In the genomic region with DNA sequence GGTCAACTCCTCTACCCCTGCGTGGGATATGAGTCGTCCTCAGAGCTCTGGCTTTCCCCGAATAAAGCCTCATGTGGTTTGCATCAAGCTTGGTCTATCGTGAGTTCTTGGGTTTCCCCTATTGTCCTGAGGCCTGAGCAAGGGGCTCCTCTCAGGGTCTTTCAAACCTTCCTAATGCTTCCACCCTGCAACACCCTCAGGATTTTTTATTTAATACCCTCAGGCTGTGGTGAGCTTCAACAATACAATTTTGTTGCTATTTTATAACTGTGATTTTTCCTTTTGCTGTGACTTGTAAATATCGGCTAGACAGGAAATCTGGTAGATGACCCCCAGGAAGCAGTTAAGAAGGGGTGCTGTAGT, we compare ENCODE assay signal across 8 mouse cellular contexts. TPM values are rescaled to one million over a fixed set of nuclear protein-coding genes. Genes with fewer than 3 reads are reported as not detected.
DNase-seq lines count a peak whose midpoint lies in the region; ATAC-seq and TF ChIP-seq lines count a peak whose summit lies in the region.
"Not testable (repeated sequence)": the region's sequence is repeated elsewhere in the genome, so short reads cannot be mapped to it uniquely, and the experiment has no call there.

No protein-coding gene starts in this region.

- not testable (repeated sequence) for H3K9ac ChIP-seq in embryonic facial prominence, embryonic 15.5 days; heart, embryonic 11.5 days (ENCODE audit: low read depth, low read length); kidney, embryonic 16.5 days (replicated peaks; ENCODE audit: low read length); liver, embryonic 11.5 days (ENCODE audit: low read depth, low read length); neural tube, embryonic 12.5 days
- 0 out of 2 replicates have a peak overlapping the region, but pooled peaks have one; percentile 28 for H3K9ac ChIP-seq in hindbrain, embryonic 14.5 days

- peak overlapping the region; percentile 80; the same call in 1 of the 2 replicates for H3K4me3 ChIP-seq in E14TG2a.4 (replicated peaks; ENCODE audit: low read length)
- peak overlapping the region; percentile 59 for H3K4me3 ChIP-seq in embryonic facial prominence, embryonic 15.5 days (replicated peaks)
- not testable (repeated sequence) for H3K4me3 ChIP-seq in heart, embryonic 11.5 days (ENCODE audit: low read depth, low read length); liver, embryonic 11.5 days (ENCODE audit: low read depth, low read length); neural tube, embryonic 12.5 days
- peak overlapping the region; percentile 55 for H3K4me3 ChIP-seq in hindbrain, embryonic 14.5 days (replicated peaks; ENCODE audit: low read length)
- peak overlapping the region; percentile 55 for H3K4me3 ChIP-seq in kidney, embryonic 16.5 days (ENCODE audit: low read length)
- peak overlapping the region; percentile 63 for H3K4me3 ChIP-seq in midbrain, embryonic 10.5 days

- not testable (repeated sequence) for TF ChIP-seq CTCF in E14TG2a.4 (conservative IDR thresholded peaks at IDR 0.05; ENCODE audit: low read length)

- H3K27ac ChIP-seq in embryonic facial prominence, embryonic 15.5 days (replicated peaks); heart, embryonic 11.5 days (ENCODE audit: low read depth, low read length); kidney, embryonic 16.5 days (ENCODE audit: low read length); liver, embryonic 11.5 days (ENCODE audit: low read depth, low read length); midbrain, embryonic 10.5 days (replicated peaks); neural tube, embryonic 12.5 days: not testable (repeated sequence)
- H3K27ac ChIP-seq in hindbrain, embryonic 14.5 days = peak overlapping the region; percentile 82; the same call in 1 of the 2 replicates

- 29% methylated on average over 5 of the region's 5 CpGs for WGBS in embryonic facial prominence, embryonic 15.5 days
- 64% methylated on average over 5 of the region's 5 CpGs for WGBS in heart, embryonic 11.5 days (ENCODE audit: insufficient replicate concordance)
- WGBS in hindbrain, embryonic 14.5 days = 51% methylated on average over 5 of the region's 5 CpGs
- WGBS in kidney, embryonic 16.5 days = 47% methylated on average over 5 of the region's 5 CpGs
- 62% methylated on average over 5 of the region's 5 CpGs for WGBS in liver, embryonic 11.5 days
- WGBS in midbrain, embryonic 10.5 days = 69% methylated on average over 5 of the region's 5 CpGs
- 62% methylated on average over 5 of the region's 5 CpGs for WGBS in neural tube, embryonic 12.5 days

- not testable (repeated sequence) for H3K9me3 ChIP-seq in E14TG2a.4 (ENCODE audit: low read length); embryonic facial prominence, embryonic 15.5 days (replicated peaks); heart, embryonic 11.5 days (replicated peaks; ENCODE audit: control insufficient read depth, low read length); hindbrain, embryonic 14.5 days (ENCODE audit: control insufficient read depth, low read length); kidney, embryonic 16.5 days (ENCODE audit: low read length); liver, embryonic 11.5 days (ENCODE audit: control insufficient read depth, low read length); midbrain, embryonic 10.5 days (replicated peaks); neural tube, embryonic 12.5 days

- H3K27me3 ChIP-seq in E14TG2a.4 (ENCODE audit: insufficient read depth, low read length) = peaks cover 13% of the 10 kb centered on the region
- not testable (repeated sequence) for H3K27me3 ChIP-seq in embryonic facial prominence, embryonic 15.5 days; heart, embryonic 11.5 days (ENCODE audit: control insufficient read depth, insufficient read depth, low read length); hindbrain, embryonic 14.5 days (ENCODE audit: control insufficient read depth, insufficient read depth, low read length); kidney, embryonic 16.5 days (ENCODE audit: insufficient read depth, low read length); liver, embryonic 11.5 days (replicated peaks; ENCODE audit: control insufficient read depth, insufficient read depth, low read length); midbrain, embryonic 10.5 days (ENCODE audit: low read depth, poor library complexity, severe bottlenecking); neural tube, embryonic 12.5 days (replicated peaks)

- ATAC-seq in embryonic facial prominence, embryonic 15.5 days (ENCODE audit: insufficient number of reproducible peaks, low FRiP score, low TSS enrichment, low read depth); heart, embryonic 11.5 days (replicated peaks; ENCODE audit: insufficient number of reproducible peaks, low FRiP score, low TSS enrichment); kidney, embryonic 16.5 days (ENCODE audit: low FRiP score, low TSS enrichment); liver, embryonic 11.5 days (replicated peaks; ENCODE audit: low FRiP score): not testable (repeated sequence)
- peak; percentile 34; the same call in 1 of the 2 replicates for ATAC-seq in hindbrain, embryonic 14.5 days (ENCODE audit: low FRiP score)
- ATAC-seq in neural tube, embryonic 12.5 days (ENCODE audit: low FRiP score, low read depth) = peak; percentile 45; the same call in 1 of the 2 replicates

- H3K36me3 ChIP-seq in E14TG2a.4 (ENCODE audit: insufficient read depth, low read length); embryonic facial prominence, embryonic 15.5 days; heart, embryonic 11.5 days (ENCODE audit: control insufficient read depth, insufficient read depth, low read length); hindbrain, embryonic 14.5 days (replicated peaks; ENCODE audit: control insufficient read depth, insufficient read depth); kidney, embryonic 16.5 days (ENCODE audit: insufficient read depth, low read length); liver, embryonic 11.5 days (ENCODE audit: control insufficient read depth, insufficient read depth, low read length); midbrain, embryonic 10.5 days; neural tube, embryonic 12.5 days: not testable (repeated sequence)

- peak overlapping the region; percentile 90 for H3K4me2 ChIP-seq in embryonic facial prominence, embryonic 15.5 days (replicated peaks)
- H3K4me2 ChIP-seq in heart, embryonic 11.5 days = peak overlapping the region; percentile 80
- H3K4me2 ChIP-seq in hindbrain, embryonic 14.5 days (replicated peaks) = peak overlapping the region; percentile 95
- H3K4me2 ChIP-seq in kidney, embryonic 16.5 days (replicated peaks; ENCODE audit: low read depth, low read length) = peak overlapping the region; percentile 81
- peak overlapping the region; percentile 72 for H3K4me2 ChIP-seq in liver, embryonic 11.5 days
- peak overlapping the region; percentile 81 for H3K4me2 ChIP-seq in neural tube, embryonic 12.5 days (replicated peaks)

- not testable (repeated sequence) for H3K4me1 ChIP-seq in E14TG2a.4 (replicated peaks; ENCODE audit: low read depth, low read length); embryonic facial prominence, embryonic 15.5 days; heart, embryonic 11.5 days (ENCODE audit: control insufficient read depth, insufficient read depth, low read length); hindbrain, embryonic 14.5 days (replicated peaks; ENCODE audit: control insufficient read depth, insufficient read depth, low read length); kidney, embryonic 16.5 days (ENCODE audit: insufficient read depth, low read length); liver, embryonic 11.5 days (replicated peaks; ENCODE audit: control insufficient read depth, insufficient read depth, low read length); midbrain, embryonic 10.5 days; neural tube, embryonic 12.5 days

- not testable (repeated sequence) for DNase-seq in hindbrain, embryonic 14.5 days (ENCODE audit: low spot score); liver, embryonic 11.5 days (ENCODE audit: low spot score); midbrain, embryonic 10.5 days (ENCODE audit: low spot score)

RNA-seq across cellular contexts. Expression of a gene that starts 0.6 kb away (rescaled TPM):
- polyA plus RNA-seq in embryonic facial prominence, embryonic 15.5 days (2015; fragmentation: Nextera tagmentation; extraction: Ambion mirVana) = 60.6 and 61.8 TPM in 2 replicates
- 55.1 and 57.7 TPM in 2 replicates for polyA plus RNA-seq in heart, embryonic 11.5 days (2014; fragmentation: Nextera tagmentation; extraction: Ambion mirVana)
- polyA plus RNA-seq in hindbrain, embryonic 14.5 days (2014; fragmentation: Nextera tagmentation; extraction: Ambion mirVana) = 68.3 and 74.7 TPM in 2 replicates
- 83.1 and 87.0 TPM in 2 replicates for polyA plus RNA-seq in kidney, embryonic 16.5 days (2015; fragmentation: Nextera tagmentation; extraction: Ambion mirVana)
- 87.8 and 99.2 TPM in 2 replicates for polyA plus RNA-seq in liver, embryonic 11.5 days (2014; fragmentation: Nextera tagmentation; extraction: Ambion mirVana)
- polyA plus RNA-seq in midbrain, embryonic 10.5 days (2016; fragmentation: Nextera tagmentation; extraction: Ambion mirVana) = 102 and 110 TPM in 2 replicates
- 75.0 and 76.8 TPM in 2 replicates for polyA plus RNA-seq in neural tube, embryonic 12.5 days (2016; fragmentation: Nextera tagmentation; extraction: Ambion mirVana)
